Mouse (Mus musculus) monocyte, adult 2 months (primary cell): ENCODE results near the gene Fbrs.
A peak's percentile ranks its signal among the peaks of the same experiment; 100 is the strongest.
"Not testable (repeated sequence)": the region's sequence is repeated elsewhere in the genome, so short reads cannot be mapped to it uniquely, and the experiment has no call there.

Experiments
- DNase-seq, 2 experiments: peaks; one replicate each; pipeline ENCODE4 v3.0.0; 2022; ENCODE audit warnings: low spot score in 2 of 2, low read depth in 1 of 2

Gene Fbrs

DNA sequence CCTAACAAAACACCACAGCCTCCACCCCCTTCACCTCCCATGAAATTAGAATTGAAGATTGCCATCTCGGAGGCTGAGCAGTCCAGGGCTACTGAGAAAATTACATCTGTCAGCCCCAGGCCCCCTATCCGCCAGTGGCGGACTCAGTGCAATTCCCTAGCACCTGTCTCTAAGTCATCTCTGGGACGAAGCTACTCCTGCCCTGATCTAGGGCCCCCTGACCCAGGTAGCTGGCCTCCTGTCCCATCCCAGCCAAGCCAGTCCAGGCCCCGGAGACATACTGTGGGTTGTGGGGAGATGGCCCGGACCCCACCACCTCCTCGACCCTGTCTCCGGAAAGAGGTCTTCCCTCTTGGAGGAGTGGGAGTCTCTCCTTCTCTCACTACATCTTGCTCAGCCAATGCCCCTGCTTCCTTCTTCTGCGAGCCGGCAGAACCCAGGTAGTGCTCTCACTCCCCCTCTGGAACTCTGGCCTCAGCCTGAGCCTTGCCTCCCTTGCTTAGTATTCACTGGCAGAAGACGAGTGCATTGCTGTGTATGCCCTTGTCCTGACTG, 3.7 kb upstream of the Fbrs start:
- no peak for DNase-seq

DNA sequence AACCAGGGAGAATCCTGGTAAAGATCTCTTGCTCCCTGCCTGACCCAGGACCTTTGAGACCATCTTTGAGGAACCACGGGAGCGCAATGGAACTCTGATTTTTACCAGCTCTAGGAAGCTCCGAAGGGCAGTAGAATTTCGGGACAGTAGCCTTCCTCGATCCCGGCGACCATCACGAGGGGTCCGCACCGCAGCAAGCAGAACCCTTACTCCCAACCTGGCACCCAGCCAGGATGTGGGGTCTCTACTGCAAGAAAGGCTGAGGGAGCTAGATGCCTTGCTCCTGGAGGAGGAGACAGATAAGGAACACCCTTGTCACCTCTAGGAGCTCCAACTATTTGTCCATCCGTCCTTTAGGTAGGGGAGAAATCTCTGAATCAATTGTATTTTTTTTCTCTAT, 2.7 kb upstream of the Fbrs start:
- no peak for DNase-seq

DNA sequence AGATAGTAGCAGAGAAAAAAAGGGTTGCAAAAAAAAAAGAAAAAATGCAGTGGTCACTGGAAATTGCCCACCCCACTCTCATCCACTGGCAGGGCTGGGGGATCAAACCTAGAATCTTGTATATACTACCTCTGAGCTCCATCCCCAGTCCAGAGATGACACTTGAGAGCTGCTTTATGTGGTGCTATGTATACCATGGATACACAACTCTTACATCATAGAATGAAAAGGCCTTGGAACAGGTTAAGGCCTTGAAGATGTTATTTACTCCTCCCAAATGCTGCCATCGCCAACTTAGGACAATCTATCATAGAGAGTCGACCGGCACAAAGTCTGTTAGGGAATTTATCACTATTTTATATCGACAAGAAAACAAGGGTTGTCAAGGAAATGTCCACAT, 2.1 kb upstream of the Fbrs start:
- no peak for DNase-seq

DNA sequence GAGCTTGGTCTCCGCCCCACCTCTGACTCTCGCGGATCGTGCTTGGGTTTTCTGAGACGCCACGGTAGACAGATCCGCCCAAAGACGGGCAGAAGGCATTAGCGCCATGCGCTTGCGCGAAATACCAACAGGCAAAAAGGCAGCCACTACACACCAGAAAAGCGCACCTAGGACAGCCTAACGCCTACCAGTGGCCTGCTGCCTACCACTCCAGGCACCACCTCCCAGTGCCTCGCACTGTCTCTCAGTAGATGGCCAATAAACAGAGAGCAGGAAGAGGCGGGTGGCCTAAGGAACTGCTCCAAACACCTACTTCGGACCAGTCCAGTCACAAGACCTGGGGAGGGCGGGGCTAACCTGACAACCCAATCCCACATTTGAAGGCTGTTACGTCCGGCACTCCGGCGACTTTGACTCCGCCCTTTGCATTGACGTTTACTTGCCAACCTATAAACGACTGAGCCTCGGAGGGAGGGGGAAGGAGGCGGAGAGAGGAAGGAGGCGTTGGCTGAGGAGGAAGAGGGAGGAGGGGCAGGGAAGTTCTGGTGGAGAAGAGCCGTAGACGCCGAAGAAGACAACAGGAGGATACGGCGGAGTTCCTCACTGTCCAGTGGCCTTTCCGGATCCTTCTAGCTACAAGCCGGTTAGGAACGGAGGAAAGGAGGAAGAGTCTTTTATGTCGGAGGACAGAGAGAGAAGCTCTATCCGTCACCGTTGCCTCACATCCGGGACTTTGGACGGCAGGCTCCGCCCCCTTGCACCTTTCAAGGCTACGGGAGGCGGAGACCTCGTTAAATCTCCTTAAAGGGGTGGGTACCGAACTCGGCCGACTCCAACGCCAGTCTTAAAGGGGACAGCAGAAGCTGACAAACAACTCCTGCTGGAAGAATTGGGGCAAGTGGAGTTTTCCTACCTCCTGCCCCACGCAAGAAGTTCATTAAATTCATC, 1.0 kb upstream of the Fbrs start:
- DNase-seq, result peak; percentile 97 to 99

DNA sequence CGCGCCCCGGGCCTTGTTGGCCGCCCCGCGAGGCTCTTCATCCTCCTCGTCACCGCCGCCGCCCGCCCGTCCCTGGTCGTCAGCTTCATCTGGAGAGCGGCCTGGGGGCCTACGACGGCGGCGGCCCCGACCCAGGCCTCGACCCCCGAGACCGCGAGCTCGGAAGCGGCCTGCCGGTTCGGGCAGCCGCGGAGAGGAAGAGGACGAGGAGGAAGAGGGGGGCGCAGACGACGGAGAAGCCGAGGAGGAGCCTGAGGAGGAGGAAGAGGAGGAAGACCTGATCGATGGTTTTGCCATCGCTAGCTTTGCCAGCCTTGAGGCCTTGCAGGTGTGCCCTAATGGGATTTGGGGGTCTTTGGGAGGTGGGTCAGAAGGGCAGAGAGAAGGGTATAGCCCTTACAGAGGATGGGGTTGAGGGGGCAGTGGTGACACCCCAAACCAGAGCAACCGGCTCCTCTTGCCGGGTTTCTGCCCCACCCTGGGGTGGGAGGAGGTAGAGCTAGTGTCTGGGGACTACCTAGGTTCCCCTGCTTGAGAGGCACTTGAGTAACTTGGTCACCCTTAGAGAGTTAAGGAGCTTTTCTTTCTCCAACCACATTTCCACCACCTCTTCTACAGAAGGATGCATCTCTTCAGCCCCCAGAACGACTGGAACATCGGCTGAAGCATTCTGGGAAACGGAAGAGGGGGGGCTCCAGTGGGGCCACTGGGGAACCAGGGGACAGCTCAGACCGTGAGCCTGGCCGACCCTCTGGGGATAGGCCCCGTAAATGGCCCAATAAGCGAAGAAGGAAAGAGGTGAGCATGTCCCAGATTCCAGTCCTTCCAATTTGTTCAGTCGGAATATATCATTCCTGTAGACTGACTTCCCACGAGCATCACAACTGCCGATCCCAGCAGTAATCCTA, 573 bp downstream of the Fbrs start:
- DNase-seq, result no peak

DNA sequence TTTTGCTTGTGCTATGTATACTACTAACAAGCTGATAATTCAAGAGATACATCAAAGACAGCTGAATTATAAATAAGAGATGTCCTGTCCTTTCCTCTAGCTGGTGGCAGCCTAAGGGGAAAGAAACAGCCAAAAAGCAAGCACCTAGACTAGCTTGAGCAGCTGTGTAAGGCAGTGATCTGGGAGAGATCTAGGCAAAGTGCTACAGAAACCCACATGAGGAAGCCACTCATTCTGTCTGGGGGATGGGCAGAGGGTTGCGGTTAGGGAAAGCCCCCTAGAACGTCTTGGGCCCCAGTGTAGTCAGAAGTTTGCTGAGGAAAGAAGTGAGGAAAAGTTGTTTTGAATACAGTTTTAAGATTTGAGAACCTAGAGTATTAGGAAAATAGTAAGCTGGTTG, 1.3 kb downstream of the Fbrs start:
- peak; percentile 54 to 77 for DNase-seq

DNA sequence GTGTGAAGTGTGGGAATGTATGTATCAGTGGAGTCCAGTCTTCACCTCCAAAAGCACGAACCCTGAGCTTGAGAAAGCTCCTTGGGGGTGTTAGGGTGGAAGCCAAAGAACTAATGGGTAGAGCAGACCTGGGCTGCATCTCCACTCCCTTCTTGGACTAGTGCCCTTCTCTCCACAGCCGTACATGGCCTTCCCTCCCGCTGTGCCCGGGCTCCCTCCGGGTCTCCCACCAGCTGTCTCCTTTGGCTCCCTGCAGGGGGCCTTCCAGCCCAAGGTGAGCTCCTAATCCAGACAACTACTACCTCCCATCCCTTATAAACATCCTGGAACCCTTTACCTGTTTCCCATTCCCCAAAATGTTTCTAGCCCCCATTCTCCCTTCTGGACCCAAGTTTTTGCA, 6.4 kb downstream of the Fbrs start:
- DNase-seq, result no peak

DNA sequence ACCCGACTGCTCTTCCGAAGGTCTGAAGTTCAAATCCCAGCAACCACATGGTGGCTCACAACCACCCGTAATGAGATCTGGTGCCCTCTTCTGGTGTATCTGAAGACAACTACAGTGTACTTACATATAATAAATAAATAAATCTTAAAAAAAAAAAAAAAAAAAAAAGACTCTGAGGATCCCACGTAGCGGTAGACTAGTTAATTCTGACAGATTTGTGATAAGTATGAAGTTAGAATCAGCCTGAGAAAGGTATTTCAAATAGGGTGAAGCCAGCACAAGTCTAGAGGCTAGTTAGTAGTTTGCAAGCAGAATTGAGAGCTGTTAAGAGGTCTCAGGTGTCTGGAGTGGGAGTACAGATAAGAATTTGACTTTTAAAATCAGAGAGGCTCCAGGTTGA, 9.4 kb downstream of the Fbrs start:
- not testable (repeated sequence) for DNase-seq

DNA sequence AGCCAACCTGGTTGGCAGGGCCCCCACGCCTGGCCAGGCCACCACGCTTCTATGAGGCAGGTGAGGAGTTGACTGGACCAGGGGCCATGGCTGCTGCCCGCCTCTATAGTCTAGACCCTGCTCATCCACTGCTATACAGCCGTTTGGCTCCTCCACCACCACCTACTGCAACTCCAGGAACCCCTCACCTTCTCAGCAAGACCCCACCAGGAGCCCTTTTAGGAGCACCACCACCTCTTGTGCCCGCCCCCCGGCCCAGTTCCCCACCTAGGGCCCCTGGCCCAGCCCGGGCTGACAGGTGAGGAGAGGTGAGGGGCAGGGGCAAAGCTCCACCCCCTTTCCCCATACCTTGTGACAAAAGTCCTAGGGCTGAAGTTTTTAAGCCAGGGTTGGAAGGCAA, 11.0 kb downstream of the Fbrs start:
- DNase-seq, result no peak

DNA sequence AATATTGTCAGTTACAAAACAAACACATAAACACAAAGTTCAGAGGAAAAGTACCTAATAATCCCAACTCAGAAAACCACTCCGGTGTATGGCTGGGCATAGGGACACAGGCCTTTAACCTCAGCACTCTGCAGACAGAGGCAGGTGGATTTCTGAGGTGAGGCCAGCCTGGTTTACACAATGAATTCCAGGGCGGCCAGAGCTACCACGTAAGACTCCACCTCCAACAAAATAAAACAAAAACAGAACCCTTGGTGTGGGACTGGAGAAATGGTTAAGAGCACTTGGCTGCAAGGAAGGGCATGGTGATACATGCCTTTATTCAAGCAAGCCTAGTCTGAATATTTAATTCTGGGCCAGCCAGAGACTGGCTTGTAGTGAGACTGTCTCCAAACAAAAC, 12.8 kb downstream of the Fbrs start:
- no peak for DNase-seq

DNA sequence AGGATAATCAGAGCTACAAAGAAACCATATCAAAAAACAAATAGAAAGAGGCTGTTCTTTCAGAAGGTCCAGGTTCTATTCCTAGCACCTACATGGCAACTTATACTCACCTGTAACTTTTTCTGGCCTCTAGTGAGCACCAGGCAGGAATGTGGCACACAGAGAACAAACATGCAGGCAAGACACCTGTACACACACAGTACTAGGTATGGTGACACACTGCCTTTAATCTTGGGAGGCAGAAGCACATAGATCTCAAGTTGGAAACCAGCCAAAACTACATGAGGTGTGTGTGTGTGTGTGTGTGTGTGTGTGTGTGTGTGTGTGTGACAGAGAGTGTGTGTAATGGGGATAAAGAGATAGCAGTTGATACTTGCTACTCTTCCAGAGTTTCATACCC, 15.6 kb downstream of the Fbrs start:
- DNase-seq, result no peak

DNA sequence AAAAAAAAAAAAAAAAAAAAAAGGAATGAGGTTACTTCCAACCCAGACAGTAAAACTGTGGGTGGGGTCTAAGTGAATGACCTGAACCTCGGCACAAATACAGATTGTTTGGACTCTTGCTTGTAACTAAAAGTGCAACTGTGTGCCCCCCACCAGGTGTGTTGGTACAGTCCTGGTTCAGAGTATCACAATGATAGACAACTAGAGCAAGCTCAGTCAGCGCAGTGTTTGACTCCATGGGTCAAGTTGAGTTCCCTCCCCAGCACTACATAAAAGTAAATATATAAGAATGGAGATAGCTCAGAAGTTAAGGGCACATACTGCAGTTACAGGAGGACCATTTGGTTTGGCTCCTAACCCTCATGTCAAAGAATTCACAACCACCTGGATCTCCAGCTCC, 18.4 kb downstream of the Fbrs start:
- DNase-seq, result no peak

DNA sequence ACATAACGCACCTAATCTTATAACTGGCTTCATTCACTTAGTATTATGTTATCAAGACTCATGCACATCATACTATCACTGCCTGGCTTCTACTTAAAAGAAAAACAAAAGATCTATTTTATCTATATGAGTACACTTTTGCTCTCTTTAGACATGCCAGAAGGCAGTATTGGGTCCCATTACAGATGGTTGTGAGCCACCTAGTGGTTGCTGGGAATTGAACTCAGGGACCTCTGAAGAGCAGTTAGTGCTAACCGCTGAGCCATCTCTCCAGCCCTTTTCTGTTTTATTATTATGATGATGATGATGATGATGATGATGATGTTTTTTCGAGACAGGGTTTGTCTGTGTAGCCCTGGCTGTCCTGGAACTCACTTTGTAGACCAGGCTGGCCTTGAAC, 19.4 kb downstream of the Fbrs start:
- no peak for DNase-seq

DNA sequence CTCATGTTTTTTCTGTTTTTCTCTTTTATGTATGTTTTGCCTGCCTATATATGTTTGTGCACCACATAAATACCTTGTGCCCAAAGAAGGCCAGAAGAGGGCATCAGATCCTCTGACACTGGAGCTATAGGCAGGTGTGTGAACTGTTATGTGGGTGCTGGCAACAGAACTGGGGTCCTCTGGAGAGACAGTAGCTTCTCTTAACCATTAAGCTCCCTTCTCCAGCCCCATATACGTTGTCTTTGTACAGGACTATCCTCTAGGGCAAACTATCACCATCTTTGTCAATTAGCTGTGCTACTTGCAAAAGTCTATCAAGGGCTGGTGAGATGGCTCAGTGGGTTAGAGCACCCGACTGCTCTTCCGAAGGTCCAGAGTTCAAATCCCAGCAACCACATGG, 29.3 kb downstream of the Fbrs start:
- DNase-seq, result no peak

DNA sequence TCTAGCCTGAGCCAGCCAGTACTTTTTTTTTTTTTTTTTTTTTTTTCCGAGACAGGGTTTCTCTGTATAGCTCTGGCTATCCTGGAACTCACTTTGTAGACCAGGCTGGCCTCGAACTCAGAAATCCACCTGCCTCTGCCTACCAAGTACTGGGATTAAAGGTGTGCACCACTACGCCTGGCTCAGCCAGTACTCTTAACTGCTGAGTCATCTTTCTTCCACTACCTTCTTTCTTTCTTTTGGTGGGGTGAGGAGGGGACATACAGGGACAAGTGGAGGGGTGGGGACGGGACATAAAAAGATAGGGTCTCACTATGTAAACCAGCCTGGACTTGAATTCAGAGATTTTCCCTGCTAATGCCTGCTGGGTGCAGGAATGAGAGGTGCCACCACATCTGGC, 30.8 kb downstream of the Fbrs start:
- DNase-seq, result not testable (repeated sequence)

DNA sequence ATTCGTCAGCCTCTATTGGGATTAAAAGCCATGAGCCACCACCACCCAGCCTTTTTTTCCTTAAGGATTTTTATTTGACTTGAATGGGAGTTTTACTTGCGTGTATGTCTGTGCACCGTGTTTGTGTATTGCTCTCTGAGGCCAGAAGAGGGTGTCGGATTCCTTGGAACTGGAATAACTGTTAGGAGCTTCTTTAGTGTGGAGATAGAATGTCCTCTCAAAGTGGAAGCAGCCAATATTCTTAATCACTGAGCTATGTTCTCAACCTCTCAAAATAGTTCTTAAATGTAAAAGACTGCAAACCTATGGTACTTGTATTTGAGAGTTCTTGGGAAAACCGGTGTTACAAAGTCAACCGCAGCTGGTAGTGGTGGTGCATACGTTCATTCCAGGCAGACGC, 32.2 kb downstream of the Fbrs start:
- DNase-seq, result no peak

DNA sequence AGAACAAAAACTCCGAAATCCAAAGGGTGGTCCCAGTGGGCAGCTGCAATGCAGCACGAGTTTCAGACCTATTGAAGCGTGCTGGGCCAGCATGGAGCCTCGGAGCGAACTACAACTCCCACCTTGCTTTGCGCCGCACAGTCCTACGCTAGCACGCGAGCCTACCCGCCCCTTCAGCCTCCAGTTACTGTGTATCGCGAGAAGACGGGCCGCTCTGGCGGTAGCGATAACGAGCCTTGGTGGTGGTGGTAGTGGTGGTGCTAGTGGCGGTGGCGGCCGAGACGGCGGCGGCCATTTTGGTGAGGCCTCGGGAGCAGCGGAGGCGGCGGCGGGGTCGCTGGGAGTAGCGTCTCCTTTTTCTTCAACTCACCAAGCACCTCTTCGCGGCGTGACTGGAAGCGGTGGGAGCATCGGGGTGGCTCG, 32.8 kb downstream of the Fbrs start, which contains the start of gene Srcap:
Srcap (plus strand) TSS at position 176 of the 423 bp plus-strand sequence.
- peak; percentile 89 to 91 for DNase-seq

DNA sequence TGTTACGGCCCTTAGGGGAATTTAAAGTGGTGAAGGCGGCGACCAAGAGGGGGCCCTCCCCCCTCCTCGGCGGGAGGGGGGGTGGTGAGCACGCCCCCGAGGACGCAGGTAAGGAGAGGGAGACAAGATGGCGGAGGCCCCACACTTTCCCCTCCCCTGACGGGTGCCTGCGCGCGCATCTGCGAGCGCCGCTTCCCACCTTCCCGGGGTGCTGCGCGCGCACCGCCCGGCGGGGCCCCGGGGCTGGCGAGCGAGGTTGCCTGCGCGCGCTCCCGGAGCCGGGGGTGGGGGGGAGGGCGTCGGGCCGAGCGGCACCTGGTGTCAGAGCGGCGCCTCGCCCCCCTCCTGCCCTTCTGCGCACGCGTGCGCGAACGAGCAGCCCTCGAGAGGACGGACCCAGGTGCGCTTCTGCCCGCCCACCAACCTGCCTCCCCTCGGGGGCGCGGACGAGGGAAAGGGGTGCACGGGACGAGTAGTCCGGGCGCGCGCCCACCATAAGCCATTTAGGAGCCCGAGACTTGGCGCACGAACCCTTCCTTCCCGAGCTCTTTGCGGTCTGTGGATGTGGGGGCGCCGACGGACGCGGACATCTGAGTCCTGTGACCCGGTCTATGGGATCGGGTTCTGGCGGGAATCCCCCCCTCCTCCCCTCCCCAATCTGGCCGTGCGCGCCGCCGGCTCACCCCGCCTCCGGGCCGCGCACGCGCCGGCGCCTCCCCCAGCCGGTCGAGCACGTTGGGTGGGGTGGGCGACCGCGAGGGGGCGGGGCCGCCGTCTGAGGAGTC, 33.4 kb downstream of the Fbrs start:
- DNase-seq, result peak; percentile 68 to 84

DNA sequence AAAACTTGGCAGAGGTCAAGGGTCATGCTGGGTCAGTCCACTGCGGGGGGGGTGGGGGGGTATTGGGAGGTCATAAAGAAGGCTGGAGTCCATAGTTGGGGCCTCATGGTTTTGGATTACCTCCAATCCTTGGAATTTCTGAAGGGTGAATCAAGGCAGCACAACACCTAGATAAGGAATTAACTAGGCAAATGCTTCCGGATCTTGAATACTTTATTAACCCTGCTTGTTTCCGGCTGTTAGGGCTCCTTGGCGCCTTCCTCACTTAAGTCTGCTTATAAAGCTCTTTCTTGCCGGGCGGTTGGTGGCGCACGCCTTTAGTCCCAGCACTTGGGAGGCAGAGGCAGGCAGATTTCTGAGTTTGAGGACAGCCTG, 34.0 kb downstream of the Fbrs start:
- peak; percentile 14 to 26 for DNase-seq

DNA sequence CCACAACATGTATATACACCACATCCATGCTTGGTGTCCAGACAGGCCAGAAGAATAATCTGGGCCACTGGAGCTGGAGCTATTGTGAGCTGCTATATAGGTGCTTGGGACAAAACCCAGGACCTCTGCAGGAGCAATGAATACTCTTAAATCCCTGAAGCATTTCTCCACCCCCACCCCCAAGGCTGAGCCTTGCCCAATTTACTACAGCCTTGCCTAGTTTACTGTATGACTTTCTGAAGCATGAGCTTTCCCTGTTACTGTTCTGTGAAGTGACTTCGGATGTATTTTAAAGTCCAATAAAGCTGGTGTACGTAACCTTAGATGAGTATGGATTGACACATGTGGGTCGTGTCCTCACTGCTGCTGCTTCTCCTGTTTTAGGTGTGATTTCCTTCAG, 34.8 kb downstream of the Fbrs start:
- no peak for DNase-seq

DNA sequence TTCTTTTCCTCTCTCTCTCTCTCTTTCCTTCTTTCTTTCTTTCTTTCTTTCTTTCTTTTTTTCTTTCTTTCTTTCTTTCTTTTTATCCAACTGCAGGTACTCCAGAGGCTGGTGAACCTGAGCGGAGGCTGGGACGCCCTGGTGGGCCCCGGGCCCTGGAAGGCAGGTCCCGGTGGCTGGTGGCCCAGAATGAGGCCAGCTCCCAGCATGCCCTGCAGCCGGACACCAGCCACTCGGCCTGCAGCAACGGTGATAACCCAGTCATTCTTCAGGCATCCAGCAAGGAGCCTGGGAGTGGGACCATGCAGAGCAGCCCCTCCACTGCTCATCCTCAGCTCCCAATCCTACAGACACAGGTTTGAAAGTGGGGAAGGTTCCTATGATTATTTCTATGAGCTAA, 36.8 kb downstream of the Fbrs start:
- no peak for DNase-seq
